Mouse (Mus musculus) limb, embryonic 14.5 days (tissue): Measurements from ENCODE around the gene Shc3. TPM values are rescaled to one million over a fixed set of nuclear protein-coding genes. Genes with fewer than 3 reads are reported as not detected.

Source experiments
- ATAC-seq: fragments of 200-750 bp; cut with Nextera tagmentation; 2 replicates; pipeline ENCODE4 v1.8.0; 2017; ENCODE audit warnings: low read depth, moderate number of reproducible peaks, moderate TSS enrichment; ENCODE audit not compliant: low FRiP score
- DNase-seq: peaks from one replicate; pipeline ENCODE4 v3.0.0-alpha.2; 2015; ENCODE audit warnings: low spot score
- H3K27ac ChIP-seq: fragments of 300-500 bp; sonication (generic); replicated peaks from 2 replicates; pipeline ENCODE4 v1.5.1; 2014; ENCODE audit warnings: low read depth, mild to moderate bottlenecking, low read length, moderate library complexity, mixed read lengths
- H3K27me3 ChIP-seq: fragments of 300-500 bp; sonication (generic); 2 replicates; pipeline ENCODE4 v1.6.1; 2014; ENCODE audit warnings: low read length, mixed read lengths; ENCODE audit not compliant: control insufficient read depth, insufficient read depth
- H3K36me3 ChIP-seq: fragments of 300-500 bp; sonication (generic); 2 replicates; pipeline ENCODE4 v1.6.1; 2014; ENCODE audit warnings: mild to moderate bottlenecking, low read length, moderate library complexity, mixed read lengths; ENCODE audit not compliant: control insufficient read depth, insufficient read depth
- H3K4me1 ChIP-seq: fragments of 300-500 bp; sonication (generic); 2 replicates; pipeline ENCODE4 v1.6.1; 2014; ENCODE audit warnings: antibody characterized with exemption, low read length, mixed read lengths; ENCODE audit not compliant: control insufficient read depth, insufficient read depth
- H3K4me2 ChIP-seq: fragments of 300-500 bp; sonication (generic); replicated peaks from 2 replicates; pipeline ENCODE4 v1.6.1; 2014; ENCODE audit warnings: low read depth, mild to moderate bottlenecking, low read length, moderate library complexity; ENCODE audit not compliant: severe bottlenecking
- H3K4me3 ChIP-seq: fragments of 300-500 bp; sonication (generic); replicated peaks from 2 replicates; pipeline ENCODE4 v1.5.1; 2014; ENCODE audit warnings: low read length
- H3K9ac ChIP-seq: fragments of 300-500 bp; sonication (generic); 2 replicates; pipeline ENCODE4 v1.6.1; 2014; ENCODE audit warnings: mild to moderate bottlenecking, low read depth, low read length, moderate library complexity; ENCODE audit not compliant: severe bottlenecking
- H3K9me3 ChIP-seq: fragments of 300-500 bp; sonication (generic); 2 replicates; pipeline ENCODE4 v1.6.1; 2016; ENCODE audit warnings: low read length; ENCODE audit not compliant: control insufficient read depth
- POLR2A ChIP-seq: fragments of 200-500 bp; IDR thresholded peaks from 2 replicates; pipeline ENCODE4 v1.8.0; 2012; ENCODE audit warnings: inconsistent platforms, mild to moderate bottlenecking, moderate library complexity, borderline replicate concordance; ENCODE audit not compliant: insufficient read depth, insufficient read length; ENCODE audit errors: extremely low read depth
- WGBS: fragments of 180-500 bp; shearing (Covaris S2); extraction: QIAGEN DNeasy Blood & Tissue Kit; methylation state at CpG from one replicate; pipeline ENCODE4 v1.1.7; 2014; 5-methylcytosine and 5-hydroxymethylcytosine counted together
- polyA plus RNA-seq, 2 experiments: library from polyadenylated mRNA; depleted of rRNA in 1 of 2; stranded (reverse) in 1 of 2; unstranded in 1 of 2; fragments of >200 nt; fragmentation: Nextera tagmentation in 1 of 2; extraction: Ambion mirVana in 1 of 2; gene quantifications; 2 replicates each; pipeline versions ENCODE4 v1.2.1 to v1.2.3; 2012 to 2014

Shc3 gene
- polyA plus RNA-seq, 2 experiments, result 0.69 to 1.1 TPM

- peaks cover 22% of the 10 kb centered on the region for H3K4me1 ChIP-seq
- WGBS, result 68% methylated on average over 6 of the region's 6 CpGs
Observed at GRCm38 (mm10) chr13:51564741-51565140, 4.5 kb downstream of the Shc3 start.

GRCm38 (mm10) chr13:51553343-51553742, 15.9 kb downstream of the Shc3 start:
- ATAC-seq (no peak), DNase-seq (no peak)
- Histone ChIP-seq H3K27ac (no peak overlapping the region), H3K9ac (no peak overlapping the region), H3K9me3 (no peaks in the 10 kb centered on the region), H3K4me2 (no peak overlapping the region), H3K36me3 (no peaks in the 10 kb centered on the region), H3K27me3 (no peaks in the 10 kb centered on the region), H3K4me1 (no peaks in the 10 kb centered on the region), H3K4me3 (no peak overlapping the region)
- WGBS, result 71% methylated on average over 11 of the region's 11 CpGs
- TF ChIP-seq POLR2A, result no peak

More at GRCm38 (mm10) chr13:51564741-51565140, 4.5 kb downstream of the Shc3 start:
- no peak overlapping the region for H3K4me2 ChIP-seq
- no peak for DNase-seq
- no peak for TF ChIP-seq POLR2A
- no peaks in the 10 kb centered on the region for H3K36me3 ChIP-seq
- H3K9ac ChIP-seq, result no peak overlapping the region
- no peak for ATAC-seq
- H3K9me3 ChIP-seq, result no peaks in the 10 kb centered on the region
- H3K4me3 ChIP-seq, result no peak overlapping the region
- H3K27me3 ChIP-seq, result peaks cover 50% of the 10 kb centered on the region
- H3K27ac ChIP-seq, result no peak overlapping the region

DNA sequence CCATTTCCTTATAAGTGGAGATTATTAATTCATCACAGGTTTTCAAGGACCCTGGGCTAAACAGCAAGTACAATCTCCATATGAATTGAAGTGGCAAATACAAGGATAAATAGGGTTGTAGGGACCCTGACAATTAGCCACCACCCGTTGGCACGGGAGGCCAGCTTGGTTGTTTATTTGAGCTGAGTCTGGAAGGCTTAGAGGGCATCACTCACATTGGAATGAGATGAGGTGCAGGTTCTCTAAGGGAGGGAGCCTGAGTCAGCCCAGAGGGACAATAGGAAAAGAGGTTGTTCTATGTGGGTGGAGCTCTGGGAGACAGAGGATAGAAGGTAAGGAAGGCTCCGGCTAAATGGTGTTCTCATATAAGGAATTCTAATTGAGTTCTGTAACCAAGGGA, 17.0 kb downstream of the Shc3 start:
- Histone ChIP-seq H3K9me3 (no peaks in the 10 kb centered on the region), H3K4me3 (no peak overlapping the region), H3K27ac (no peak overlapping the region), H3K4me2 (no peak overlapping the region), H3K9ac (no peak overlapping the region), H3K27me3 (no peaks in the 10 kb centered on the region), H3K36me3 (no peaks in the 10 kb centered on the region), H3K4me1 (no peaks in the 10 kb centered on the region)
- WGBS, result 71% methylated on average over 3 of the region's 3 CpGs
- no peak for TF ChIP-seq POLR2A
- no peak for ATAC-seq
- DNase-seq, result no peak

DNA sequence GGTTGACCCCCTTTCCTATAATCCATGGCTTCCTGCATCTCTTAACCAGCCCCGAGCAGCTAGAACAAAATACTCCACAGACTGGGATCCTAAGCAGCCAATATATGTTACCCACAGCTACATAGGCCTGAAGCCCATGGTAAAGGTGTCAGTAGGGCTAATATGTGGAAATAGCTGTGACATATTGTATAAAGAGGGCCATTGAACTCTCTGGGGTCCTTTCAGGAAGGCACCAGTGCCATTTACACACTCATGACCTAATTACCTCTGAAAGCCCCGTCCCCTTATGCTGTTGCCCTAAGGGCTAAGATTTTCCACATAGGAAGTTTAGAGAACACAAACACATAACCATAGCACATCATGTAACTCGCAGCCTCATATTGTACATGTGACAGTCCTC, 17.4 kb downstream of the Shc3 start:
- ATAC-seq (no peak), DNase-seq (no peak)
- no peak overlapping the region for H3K4me3 ChIP-seq
- TF ChIP-seq POLR2A, result no peak
- no peaks in the 10 kb centered on the region for H3K9me3 ChIP-seq
- no peak overlapping the region for H3K27ac ChIP-seq
- H3K27me3 ChIP-seq, result no peaks in the 10 kb centered on the region
- H3K4me2 ChIP-seq, result no peak overlapping the region
- no peak overlapping the region for H3K9ac ChIP-seq
- H3K4me1 ChIP-seq, result no peaks in the 10 kb centered on the region
- 75% methylated on average over 3 of the region's 3 CpGs for WGBS
- no peaks in the 10 kb centered on the region for H3K36me3 ChIP-seq

DNA sequence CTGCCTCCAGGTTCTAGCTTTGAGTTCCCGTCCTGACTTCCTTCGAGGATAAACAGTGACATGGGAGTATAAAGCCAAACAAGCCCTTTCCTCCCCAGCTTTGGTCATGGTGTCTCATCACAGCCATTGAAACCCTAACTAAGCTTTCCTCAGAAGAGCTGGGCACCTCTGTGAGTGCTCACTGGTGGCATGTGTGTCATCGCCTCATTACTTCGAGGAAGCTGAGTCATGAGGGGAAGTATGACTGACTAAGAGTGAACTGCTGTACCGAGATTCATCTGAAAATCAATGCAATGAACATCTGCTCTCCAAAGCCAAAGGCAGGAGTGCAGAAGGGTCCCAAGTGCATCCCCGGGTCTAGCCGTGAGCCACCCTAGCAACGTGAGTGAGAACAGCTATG, 29.4 kb downstream of the Shc3 start:
- H3K9ac ChIP-seq, result no peak overlapping the region
- H3K4me1 ChIP-seq, result no peaks in the 10 kb centered on the region
- H3K27ac ChIP-seq, result no peak overlapping the region
- WGBS, result 88% methylated on average over 8 of the region's 8 CpGs
- H3K4me2 ChIP-seq, result no peak overlapping the region
- H3K9me3 ChIP-seq, result no peaks in the 10 kb centered on the region
- DNase-seq (no peak), ATAC-seq (no peak)
- no peak for TF ChIP-seq POLR2A
- H3K36me3 ChIP-seq, result no peaks in the 10 kb centered on the region
- H3K4me3 ChIP-seq, result no peak overlapping the region
- H3K27me3 ChIP-seq, result no peaks in the 10 kb centered on the region

GRCm38 (mm10) chr13:51535326-51535725, 33.9 kb downstream of the Shc3 start:
- ATAC-seq, result no peak
- TF ChIP-seq POLR2A, result no peak
- H3K4me2 ChIP-seq, result no peak overlapping the region
- H3K9me3 ChIP-seq, result no peaks in the 10 kb centered on the region
- H3K27me3 ChIP-seq, result no peaks in the 10 kb centered on the region
- H3K4me1 ChIP-seq, result no peaks in the 10 kb centered on the region
- H3K27ac ChIP-seq, result no peak overlapping the region
- no peak for DNase-seq
- no peak overlapping the region for H3K9ac ChIP-seq
- no peak overlapping the region for H3K4me3 ChIP-seq
- no peaks in the 10 kb centered on the region for H3K36me3 ChIP-seq
- WGBS, result 81% methylated on average over 7 of the region's 7 CpGs
